Mouse (Mus musculus) heart, adult 8-10 months (tissue): Measurements from ENCODE around the gene Zfp683. TPM values are rescaled to one million over a fixed set of nuclear protein-coding genes. Genes with fewer than 3 reads are reported as not detected.

ENCODE experiments used
- DNase-seq: peaks from one replicate; pipeline ENCODE4 v3.0.0; 2022; ENCODE audit warnings: low spot score
- total RNA-seq, 4 experiments: library from RNA; stranded (reverse); gene quantifications; 2 replicates each; pipeline ENCODE4 v1.2.4; 2022

Zfp683 gene
- not detected for total RNA-seq

GRCm38 (mm10) chr4:134053538-134053937 lies at the start of gene Zfp683:
Zfp683 (plus strand) TSS chr4:134053838.
- DNase-seq = no peak

GRCm38 (mm10) chr4:134005581-134006358 lies 47.9 kb upstream of the Zfp683 start:
- DNase-seq = no peak

DNA sequence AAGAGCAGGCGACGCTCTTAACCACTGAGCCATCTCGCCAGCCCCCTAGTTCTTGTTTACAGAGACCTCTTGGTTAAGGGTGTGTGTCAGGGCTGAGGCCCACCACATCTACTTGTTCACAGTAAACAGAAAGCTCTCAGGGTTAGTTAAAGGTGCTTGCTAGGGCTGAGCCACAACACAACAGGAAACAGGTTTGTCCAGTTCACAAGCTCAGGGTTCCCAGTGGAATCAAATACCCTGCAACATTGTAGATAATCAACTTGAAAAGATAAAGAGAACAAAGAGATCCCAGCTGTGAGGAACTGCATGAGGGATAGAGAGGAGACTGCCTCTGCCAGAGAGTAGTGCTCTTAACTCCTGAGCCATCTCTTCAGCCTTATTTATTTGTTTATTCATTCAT lies 46.8 kb upstream of the Zfp683 start:
- DNase-seq = no peak

DNA sequence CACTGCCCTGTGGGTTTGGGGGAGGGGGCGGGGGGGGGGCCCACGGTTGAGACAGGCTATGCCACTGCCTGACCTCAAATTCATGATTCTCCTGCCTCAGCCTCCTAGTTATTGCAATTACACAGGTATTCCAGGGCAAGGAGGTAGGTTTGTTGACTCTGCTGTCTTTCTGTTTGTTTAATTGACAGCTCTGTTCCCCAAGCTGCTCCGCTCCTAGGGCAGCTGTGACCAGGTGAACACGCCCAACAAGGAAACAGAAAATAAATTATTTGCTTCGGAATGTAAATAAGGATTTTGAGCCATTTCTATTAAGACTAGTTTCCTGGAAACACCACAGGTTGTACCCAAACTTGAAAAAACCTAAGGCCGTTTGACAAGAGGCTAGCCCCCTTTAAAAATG lies 43.9 kb upstream of the Zfp683 start:
- DNase-seq = no peak

DNA sequence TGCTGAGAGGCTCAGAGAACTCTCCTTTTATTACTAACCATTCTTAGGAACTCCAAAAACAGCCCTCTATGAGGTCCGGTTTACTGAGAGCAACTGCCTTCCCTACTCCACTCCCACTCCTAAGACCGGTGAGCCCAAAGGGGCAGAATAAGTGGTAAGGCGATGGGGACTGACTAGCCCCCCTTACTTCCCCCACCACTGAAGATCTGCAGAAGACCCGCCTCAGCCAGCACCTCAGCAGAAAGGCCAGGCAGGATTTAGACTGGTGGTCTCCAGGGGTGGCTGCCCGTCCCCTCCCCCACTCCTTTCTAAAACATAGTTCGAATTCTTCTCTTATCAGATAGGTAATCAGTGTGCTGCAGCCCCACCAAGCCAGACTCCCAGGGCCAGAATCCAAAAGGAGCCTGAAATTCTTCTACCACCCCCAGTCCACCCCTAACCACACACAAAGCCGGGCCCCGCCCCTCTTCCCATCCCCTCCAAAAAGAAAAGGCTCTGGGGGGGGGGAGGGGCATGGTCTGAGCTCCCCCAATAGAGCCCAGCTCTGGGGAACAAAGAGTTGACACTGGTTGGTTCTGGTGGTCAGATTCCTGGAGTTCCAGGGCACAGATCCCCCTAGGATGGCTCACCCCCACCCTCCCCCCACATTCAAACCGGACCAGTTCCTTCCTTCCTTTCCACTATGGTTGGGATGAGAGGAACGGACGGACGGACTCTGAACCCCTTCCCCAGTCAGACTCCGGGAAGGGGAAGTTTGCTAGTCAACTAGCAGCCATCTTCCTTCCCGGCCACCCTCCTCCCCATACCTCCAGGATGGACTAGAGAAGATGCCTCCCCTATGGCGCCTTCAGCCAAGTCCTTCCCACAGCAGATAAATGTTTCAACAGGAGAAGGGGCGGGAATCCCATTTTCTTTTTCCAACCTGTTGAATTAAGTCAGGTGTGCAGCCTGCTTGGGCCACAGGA lies 41.9 kb upstream of the Zfp683 start:
- DNase-seq = no peak

DNA sequence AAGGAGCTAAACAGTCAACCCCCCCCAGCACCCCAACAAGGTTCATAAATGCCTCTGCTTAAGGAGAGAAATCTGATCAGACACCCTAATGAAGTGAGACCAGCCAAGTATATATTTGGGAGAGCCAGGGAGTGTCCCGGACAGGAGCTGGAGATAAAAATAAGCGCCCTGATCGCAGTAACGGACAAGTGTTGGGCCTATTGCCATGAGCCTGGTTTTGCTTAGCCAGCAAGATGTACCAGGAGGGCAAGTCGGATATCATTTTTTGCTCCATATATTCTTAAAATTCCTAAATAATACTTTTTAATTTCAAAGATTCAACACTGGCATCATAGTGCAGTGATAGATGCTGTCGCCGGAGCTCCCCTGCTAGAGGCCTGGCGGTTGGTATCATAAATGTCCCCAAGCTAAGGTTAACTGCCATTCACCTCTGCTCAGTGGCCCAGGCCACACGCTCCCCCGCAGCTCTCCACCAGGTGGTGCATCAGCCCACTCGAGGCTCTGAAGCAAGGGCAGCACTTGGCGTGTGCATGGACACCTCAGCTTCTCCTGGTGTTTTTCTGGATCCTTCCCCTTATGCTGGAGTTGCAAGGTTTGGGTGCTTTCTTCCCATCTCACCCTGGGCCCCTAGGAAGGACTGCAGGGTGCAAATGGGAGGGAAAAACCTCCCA lies 40.6 kb upstream of the Zfp683 start:
- peak; percentile 16 for DNase-seq

GRCm38 (mm10) chr4:134016208-134016607 lies 37.4 kb upstream of the Zfp683 start:
- no peak for DNase-seq

GRCm38 (mm10) chr4:134016767-134017166 lies 36.9 kb upstream of the Zfp683 start:
- no peak for DNase-seq

- DNase-seq = no peak
Observed at GRCm38 (mm10) chr4:134017201-134017865, 36.3 kb upstream of the Zfp683 start.

DNA sequence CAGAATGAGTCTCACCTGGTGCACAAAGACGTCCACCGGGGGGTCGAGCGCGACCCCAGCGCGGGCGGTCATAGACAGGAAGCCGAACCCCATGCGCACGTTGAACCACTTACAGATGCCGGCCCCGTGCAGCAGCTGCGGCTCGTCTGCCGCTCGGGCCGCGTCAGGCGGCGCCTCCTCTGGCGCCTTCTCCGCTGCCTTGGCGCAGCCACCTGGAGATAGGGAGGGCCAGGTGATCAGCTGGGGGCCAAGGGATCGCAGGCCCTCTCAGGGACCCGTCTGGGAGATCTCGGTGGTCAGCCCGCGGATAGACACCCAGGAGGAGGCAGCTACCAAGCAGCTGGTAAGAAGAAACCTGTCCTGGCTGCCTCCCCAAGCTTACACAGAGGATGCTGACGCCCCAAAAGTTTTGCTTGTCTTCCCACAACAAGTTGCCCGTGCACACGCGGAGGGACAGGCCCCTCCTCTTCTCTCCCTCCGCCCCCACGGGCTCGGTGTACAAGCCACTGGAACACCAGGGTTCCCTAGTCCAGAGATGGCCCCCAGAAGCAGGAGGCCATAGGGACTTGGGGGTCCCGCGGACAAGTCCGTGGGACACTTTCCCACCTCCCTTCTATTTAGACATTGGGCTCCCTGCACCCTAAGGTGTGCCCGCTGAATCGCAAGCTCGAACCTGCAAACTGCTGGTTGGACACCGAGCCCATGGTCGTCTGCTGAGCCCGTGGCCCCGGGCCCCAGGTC lies 35.4 kb upstream of the Zfp683 start:
- no peak for DNase-seq

DNA sequence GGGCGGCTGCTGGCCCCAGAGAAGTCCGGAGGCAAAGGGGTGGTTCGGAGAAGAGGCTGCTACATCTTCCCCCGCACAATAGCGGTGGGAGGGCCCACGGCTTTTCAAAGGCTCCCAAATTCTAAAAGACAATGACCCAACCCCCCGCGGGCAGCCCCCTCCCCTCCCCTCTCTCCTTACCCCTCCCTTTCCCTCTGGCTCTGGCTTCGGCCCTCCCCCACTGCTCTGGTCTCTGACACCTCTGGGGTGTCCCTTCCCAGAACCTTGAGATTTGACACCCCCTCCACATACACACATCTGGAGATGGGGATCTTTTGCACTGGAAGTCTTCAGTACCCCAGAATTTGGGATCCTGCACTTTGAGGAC lies 34.9 kb upstream of the Zfp683 start, which contains the start of gene Lin28a:
Gene Lin28a, minus strand, starts transcription at position 63 of the 367 bp plus-strand sequence.
- no peak for DNase-seq

GRCm38 (mm10) chr4:134019210-134019609 lies 34.4 kb upstream of the Zfp683 start:
- no peak for DNase-seq

DNA sequence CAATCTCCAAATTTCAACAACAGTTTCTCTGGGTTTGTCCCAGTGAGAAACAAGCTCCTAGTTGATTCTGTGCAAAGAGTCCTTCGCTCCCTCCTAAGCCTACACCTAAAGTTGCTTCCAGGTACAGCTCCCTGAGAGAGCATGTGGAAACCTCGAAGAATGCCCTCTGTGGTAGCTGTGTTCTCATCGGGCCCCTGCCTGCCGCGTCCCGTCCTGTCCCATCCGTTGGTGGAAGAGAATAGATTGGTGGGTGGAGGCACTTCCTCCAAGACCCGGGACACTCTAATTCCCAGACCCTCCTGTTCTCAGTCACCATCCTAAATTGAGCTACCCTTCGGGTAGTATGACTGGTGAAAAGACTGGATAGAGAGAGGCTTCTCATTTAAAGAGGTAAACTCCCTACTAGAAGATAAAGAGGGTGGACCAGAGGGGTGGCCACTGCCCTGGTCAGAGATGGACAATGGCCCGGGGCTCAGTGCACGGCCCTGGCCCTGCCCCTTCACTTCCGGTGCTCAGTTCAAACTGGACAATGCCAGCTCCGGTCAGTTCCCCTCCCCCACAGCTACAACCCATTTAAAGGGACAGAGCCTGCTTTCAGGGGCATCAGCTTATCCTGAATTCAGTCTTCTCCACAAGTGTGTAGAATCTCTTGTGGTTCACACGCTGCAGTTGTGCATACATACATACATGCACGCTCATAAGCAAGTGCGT lies 33.8 kb upstream of the Zfp683 start:
- no peak for DNase-seq

GRCm38 (mm10) chr4:134020621-134021020 lies 33.0 kb upstream of the Zfp683 start:
- peak; percentile 60 for DNase-seq

- no peak for DNase-seq
Observed at GRCm38 (mm10) chr4:134025802-134026201, 27.8 kb upstream of the Zfp683 start.

- DNase-seq = peak; percentile 51
Observed at GRCm38 (mm10) chr4:134035953-134036352, 17.7 kb upstream of the Zfp683 start.

GRCm38 (mm10) chr4:134041317-134042123 lies 12.1 kb upstream of the Zfp683 start:
- DNase-seq = no peak

DNA sequence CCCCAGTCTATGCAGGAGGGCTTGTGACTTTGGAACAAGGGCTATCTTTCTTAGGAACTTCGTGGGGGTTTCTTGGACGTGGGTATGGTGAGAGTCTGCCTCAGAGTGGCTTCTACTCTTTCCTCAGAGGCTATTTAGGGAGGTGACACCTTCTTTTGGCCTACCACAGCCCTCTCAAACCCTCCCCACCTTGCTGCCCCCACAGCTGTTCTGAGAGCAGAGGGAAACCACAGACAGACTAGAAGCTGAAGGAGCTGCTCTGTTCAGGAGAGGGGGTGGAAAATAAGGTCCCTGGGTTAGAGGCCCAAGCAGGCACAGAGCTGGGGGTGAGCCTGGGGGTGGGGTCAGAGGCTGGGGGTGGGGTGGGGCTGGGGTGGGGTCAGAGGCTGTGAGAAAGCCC lies 10.6 kb upstream of the Zfp683 start:
- no peak for DNase-seq

GRCm38 (mm10) chr4:134047648-134048047 lies 6.0 kb upstream of the Zfp683 start:
- DNase-seq = no peak
